Mouse (Mus musculus) forebrain, embryonic 13.5 days (tissue): Measurements from ENCODE around the gene Fhl1. TPM values are rescaled to one million over a fixed set of nuclear protein-coding genes. Genes with fewer than 3 reads are reported as not detected.

ENCODE experiments used
- ATAC-seq: fragments of 200-750 bp; cut with Nextera tagmentation; 2 replicates; pipeline ENCODE4 v1.8.0; 2017
- H3K27ac ChIP-seq: fragments of 300-500 bp; sonication (generic); 2 replicates; pipeline ENCODE4 v1.5.1; 2015; ENCODE audit warnings: inconsistent platforms, mild to moderate bottlenecking, moderate library complexity
- H3K27me3 ChIP-seq: fragments of 300-500 bp; sonication (generic); 2 replicates; pipeline ENCODE4 v1.6.1; 2015; ENCODE audit warnings: mild to moderate bottlenecking, inconsistent platforms
- H3K36me3 ChIP-seq: fragments of 300-500 bp; sonication (generic); 2 replicates; pipeline ENCODE4 v1.6.1; 2015; ENCODE audit warnings: mild to moderate bottlenecking, inconsistent platforms; ENCODE audit not compliant: poor library complexity, severe bottlenecking
- H3K4me1 ChIP-seq: fragments of 300-500 bp; sonication (generic); 2 replicates; pipeline ENCODE4 v1.6.1; 2015; ENCODE audit warnings: inconsistent platforms
- H3K4me2 ChIP-seq: fragments of 300-500 bp; sonication (generic); 2 replicates; pipeline ENCODE4 v1.6.1; 2015; ENCODE audit warnings: inconsistent platforms, mild to moderate bottlenecking, moderate library complexity
- H3K4me3 ChIP-seq: fragments of 300-500 bp; sonication (generic); 2 replicates; pipeline ENCODE4 v1.5.1; 2015; ENCODE audit warnings: mild to moderate bottlenecking, inconsistent platforms
- H3K9ac ChIP-seq: fragments of 300-500 bp; sonication (generic); 2 replicates; pipeline ENCODE4 v1.6.1; 2015; ENCODE audit warnings: mild to moderate bottlenecking, inconsistent platforms
- H3K9me3 ChIP-seq: fragments of 300-500 bp; sonication (generic); replicated peaks from 2 replicates; pipeline ENCODE4 v1.6.1; 2016; ENCODE audit warnings: inconsistent platforms
- WGBS: fragments of 180-500 bp; shearing (Covaris S2); methylation state at CpG from one replicate; pipeline ENCODE4 v1.1.7; 2015; 5-methylcytosine and 5-hydroxymethylcytosine counted together
- polyA plus RNA-seq: library from polyadenylated mRNA; unstranded; fragments of >200 nt; fragmentation: Nextera tagmentation; extraction: Ambion mirVana; gene quantifications from 2 replicates; pipeline ENCODE4 v1.2.1, GENCODE M21; 2015

Fhl1 gene
- polyA plus RNA-seq, 1 experiment from 2014 or later: 138 TPM

- Histone ChIP-seq H3K27me3 (no peaks in the 10 kb centered on the region), H3K36me3 (no peaks in the 10 kb centered on the region), H3K27ac (no peak overlapping the region), H3K9ac (no peak overlapping the region), H3K4me1 (0 out of 2 replicates have a peak, but pooled peaks cover 8% of the 10 kb centered on the region), H3K9me3 (no peaks in the 10 kb centered on the region), H3K4me3 (no peak overlapping the region), H3K4me2 (no peak overlapping the region)
- WGBS: 29% methylated on average over 2 of the region's 2 CpGs
- ATAC-seq: no peak
These were observed 24.1 kb downstream of the Fhl1 start for GRCm38 (mm10) chrX:56755646-56756045.

GRCm38 (mm10) chrX:56756352-56756751 lies 24.8 kb downstream of the Fhl1 start:
- 81% methylated on average over 7 of the region's 7 CpGs for WGBS
- Histone ChIP-seq H3K27ac (no peak overlapping the region), H3K27me3 (no peaks in the 10 kb centered on the region), H3K9ac (no peak overlapping the region), H3K4me2 (no peak overlapping the region), H3K36me3 (no peaks in the 10 kb centered on the region), H3K4me1 (0 out of 2 replicates have a peak, but pooled peaks cover 8% of the 10 kb centered on the region), H3K4me3 (no peak overlapping the region), H3K9me3 (no peaks in the 10 kb centered on the region)
- ATAC-seq: no peak; the same call in 1 of the 2 replicates

- no peak overlapping the region for H3K4me2 ChIP-seq
These were observed 28.7 kb downstream of the Fhl1 start for GRCm38 (mm10) chrX:56760257-56760760.

GRCm38 (mm10) chrX:56769838-56770237 lies 38.3 kb downstream of the Fhl1 start:
- H3K4me2 ChIP-seq: no peak overlapping the region
- H3K9me3 ChIP-seq: no peaks in the 10 kb centered on the region
- no peaks in the 10 kb centered on the region for H3K4me1 ChIP-seq

More at GRCm38 (mm10) chrX:56760257-56760760, 28.7 kb downstream of the Fhl1 start:
- Histone ChIP-seq H3K4me1 (no peaks in the 10 kb centered on the region), H3K27me3 (no peaks in the 10 kb centered on the region), H3K9ac (no peak overlapping the region), H3K36me3 (no peaks in the 10 kb centered on the region), H3K4me3 (no peak overlapping the region), H3K9me3 (no peaks in the 10 kb centered on the region), H3K27ac (no peak overlapping the region)
- ATAC-seq: no peak
- WGBS: 96% methylated on average over 3 of the region's 3 CpGs

GRCm38 (mm10) chrX:56771751-56772150 lies 40.2 kb downstream of the Fhl1 start:
- ATAC-seq: no peak
- WGBS: 60% methylated on average over 1 of the region's 1 CpGs
- no peak overlapping the region for H3K9ac ChIP-seq
- H3K27ac ChIP-seq: no peak overlapping the region
- no peaks in the 10 kb centered on the region for H3K4me1 ChIP-seq
- no peak overlapping the region for H3K4me3 ChIP-seq
- H3K27me3 ChIP-seq: no peaks in the 10 kb centered on the region
- H3K36me3 ChIP-seq: no peaks in the 10 kb centered on the region
- H3K4me2 ChIP-seq: no peak overlapping the region
- H3K9me3 ChIP-seq: no peaks in the 10 kb centered on the region

More at GRCm38 (mm10) chrX:56769838-56770237, 38.3 kb downstream of the Fhl1 start:
- no peaks in the 10 kb centered on the region for H3K27me3 ChIP-seq
- no peaks in the 10 kb centered on the region for H3K36me3 ChIP-seq
- H3K4me3 ChIP-seq: no peak overlapping the region
- no peak for ATAC-seq
- H3K9ac ChIP-seq: no peak overlapping the region
- H3K27ac ChIP-seq: no peak overlapping the region

GRCm38 (mm10) chrX:56773329-56773728 lies 41.7 kb downstream of the Fhl1 start:
- no peak overlapping the region for H3K4me3 ChIP-seq
- no peaks in the 10 kb centered on the region for H3K9me3 ChIP-seq
- H3K36me3 ChIP-seq: no peaks in the 10 kb centered on the region
- H3K9ac ChIP-seq: no peak overlapping the region
- H3K4me1 ChIP-seq: no peaks in the 10 kb centered on the region
- WGBS: 93% methylated on average over 4 of the region's 4 CpGs
- no peak overlapping the region for H3K4me2 ChIP-seq
- no peak overlapping the region for H3K27ac ChIP-seq
- H3K27me3 ChIP-seq: no peaks in the 10 kb centered on the region
- ATAC-seq: no peak

GRCm38 (mm10) chrX:56786281-56787061 lies 54.9 kb downstream of the Fhl1 start:
- H3K9ac ChIP-seq: no peak overlapping the region
- no peaks in the 10 kb centered on the region for H3K27me3 ChIP-seq
- H3K36me3 ChIP-seq: peaks cover 19% of the 10 kb centered on the region; the same call in 1 of the 2 replicates
- WGBS: 47% methylated on average over 6 of the region's 6 CpGs
- H3K4me1 ChIP-seq: peaks cover 9% of the 10 kb centered on the region; the same call in 1 of the 2 replicates
- no peak overlapping the region for H3K27ac ChIP-seq
- no peaks in the 10 kb centered on the region for H3K9me3 ChIP-seq
- no peak overlapping the region for H3K4me3 ChIP-seq
- peak; percentile 89 for ATAC-seq
- no peak overlapping the region for H3K4me2 ChIP-seq

GRCm38 (mm10) chrX:56787486-56787885 lies 55.9 kb downstream of the Fhl1 start:
- peaks cover 9% of the 10 kb centered on the region; the same call in 1 of the 2 replicates for H3K4me1 ChIP-seq
- no peak for ATAC-seq
- no peak overlapping the region for H3K9ac ChIP-seq
- H3K36me3 ChIP-seq: peaks cover 19% of the 10 kb centered on the region; the same call in 1 of the 2 replicates
- no peaks in the 10 kb centered on the region for H3K27me3 ChIP-seq
- H3K4me2 ChIP-seq: no peak overlapping the region
- no peaks in the 10 kb centered on the region for H3K9me3 ChIP-seq
- no peak overlapping the region for H3K27ac ChIP-seq
- H3K4me3 ChIP-seq: no peak overlapping the region
- 71% methylated on average over 3 of the region's 3 CpGs for WGBS

- no peak for ATAC-seq
- Histone ChIP-seq H3K4me2 (no peak overlapping the region), H3K27me3 (no peaks in the 10 kb centered on the region), H3K9me3 (no peaks in the 10 kb centered on the region), H3K9ac (no peak overlapping the region), H3K27ac (no peak overlapping the region), H3K4me3 (no peak overlapping the region), H3K36me3 (peaks cover 31% of the 10 kb centered on the region; the same call in 1 of the 2 replicates), H3K4me1 (peaks cover 9% of the 10 kb centered on the region; the same call in 1 of the 2 replicates)
- 78% methylated on average over 4 of the region's 4 CpGs for WGBS
These were observed 59.0 kb downstream of the Fhl1 start for GRCm38 (mm10) chrX:56790591-56790990.

- 40% methylated on average over 15 of the region's 15 CpGs for WGBS
- ATAC-seq: peak; percentile 61
- H3K36me3 ChIP-seq: peaks cover 31% of the 10 kb centered on the region; the same call in 1 of the 2 replicates
These were observed 59.7 kb downstream of the Fhl1 start for GRCm38 (mm10) chrX:56791268-56791667.

GRCm38 (mm10) chrX:56821765-56822603 lies 90.4 kb downstream of the Fhl1 start, which contains the start of gene Map7d3:
TSS of gene Map7d3 (minus strand) at chrX:56822326.
- H3K27me3 ChIP-seq: no peaks in the 10 kb centered on the region
- 21% methylated on average over 34 of the region's 35 CpGs for WGBS
- H3K4me3 ChIP-seq: peak within 1 kb of the TSS; percentile 41
- no peaks in the 10 kb centered on the region for H3K4me1 ChIP-seq
- no peaks in the 10 kb centered on the region for H3K36me3 ChIP-seq
- H3K9me3 ChIP-seq: 0 out of 2 replicates have a peak, but pooled peaks cover 5% of the 10 kb centered on the region
- peak; percentile 50; the same call in 1 of the 2 replicates for ATAC-seq
- H3K27ac ChIP-seq: no peak within 1 kb of the TSS
- 0 out of 2 replicates have a peak within 1 kb of the TSS, but pooled peaks have one; percentile 27 for H3K9ac ChIP-seq
- peak within 1 kb of the TSS; percentile 62 for H3K4me2 ChIP-seq

More at GRCm38 (mm10) chrX:56791268-56791667, 59.7 kb downstream of the Fhl1 start:
- no peak overlapping the region for H3K27ac ChIP-seq
- H3K27me3 ChIP-seq: no peaks in the 10 kb centered on the region
- no peaks in the 10 kb centered on the region for H3K9me3 ChIP-seq
- H3K4me2 ChIP-seq: no peak overlapping the region
- no peak overlapping the region for H3K4me3 ChIP-seq
- H3K4me1 ChIP-seq: 0 out of 2 replicates have a peak, but pooled peaks cover 5% of the 10 kb centered on the region
- no peak overlapping the region for H3K9ac ChIP-seq
